Mouse (Mus musculus) spleen, adult 2 months (tissue): ENCODE results near the gene Arg2.

Experiments
- CTCF ChIP-seq: fragments of 200-500 bp; IDR thresholded peaks from 2 replicates; pipeline ENCODE4 v1.5.1; 2011; ENCODE audit warnings: mild to moderate bottlenecking, inconsistent platforms; ENCODE audit not compliant: insufficient read depth, insufficient read length, insufficient replicate concordance; ENCODE audit errors: extremely low read depth
- POLR2A ChIP-seq: fragments of 200-500 bp; IDR thresholded peaks from 2 replicates; pipeline ENCODE4 v1.6.1; 2011; ENCODE audit warnings: low read depth, low read length, inconsistent platforms

DNA sequence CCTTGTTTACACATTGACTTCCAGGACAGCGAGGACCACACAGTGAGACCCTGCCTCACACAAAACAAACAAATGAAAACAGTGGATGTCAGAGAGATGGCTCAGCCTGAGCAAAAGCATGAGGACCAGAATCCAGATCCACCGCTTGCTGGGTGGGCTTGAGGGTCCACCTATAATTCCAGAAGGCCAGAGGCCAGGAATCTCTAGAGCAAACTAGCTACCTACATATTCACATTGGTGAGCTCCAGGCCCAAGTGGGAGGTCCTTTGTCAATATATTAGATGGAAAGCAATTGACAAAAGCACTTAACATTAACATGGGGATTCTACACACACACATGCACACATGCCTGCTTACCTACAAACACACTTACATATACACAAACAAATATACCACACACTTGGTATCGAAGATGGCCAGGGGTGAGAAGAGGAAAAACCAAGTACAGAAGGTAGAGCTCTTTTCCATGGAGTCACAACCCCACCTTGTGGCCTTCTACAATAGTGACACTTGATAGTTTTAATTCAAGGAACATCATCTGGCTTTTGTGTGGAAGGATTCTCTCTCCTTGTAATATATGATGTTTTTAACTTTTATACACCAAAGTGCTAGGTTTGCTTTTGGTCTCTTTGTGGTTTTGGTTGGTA, 33.3 kb upstream of the Arg2 start:
- TF ChIP-seq CTCF: peak; percentile 42; the same call in 1 of the 2 replicates
- TF ChIP-seq POLR2A: no peak
